Mouse (Mus musculus) intestine, embryonic 14.5 days (tissue): ENCODE data around the gene Gm45618. TPM values are rescaled to one million over a fixed set of nuclear protein-coding genes. Genes with fewer than 3 reads are reported as not detected.
A peak's percentile ranks its signal among the peaks of the same experiment; 100 is the strongest.

Experiments
- ATAC-seq: fragments of 200-750 bp; cut with Nextera tagmentation; replicated peaks from 2 replicates; pipeline ENCODE4 v1.8.0; 2017; ENCODE audit warnings: low read depth, moderate number of reproducible peaks, moderate TSS enrichment, moderate library complexity; ENCODE audit not compliant: low FRiP score, low TSS enrichment
- DNase-seq: peaks from one replicate; pipeline ENCODE4 v3.0.0-alpha.2; 2018; ENCODE audit warnings: low spot score
- H3K27ac ChIP-seq: fragments of 300-500 bp; sonication (generic); 2 replicates; pipeline ENCODE4 v1.5.1; 2014; ENCODE audit warnings: low read depth, mild to moderate bottlenecking, control low read depth
- H3K27me3 ChIP-seq: fragments of 300-500 bp; sonication (generic); replicated peaks from 2 replicates; pipeline ENCODE4 v1.6.1; 2014; ENCODE audit warnings: low read length, control low read depth; ENCODE audit not compliant: control insufficient read depth, insufficient read depth
- H3K36me3 ChIP-seq: fragments of 300-500 bp; sonication (generic); 2 replicates; pipeline ENCODE4 v1.6.1; 2014; ENCODE audit warnings: low read length, control low read depth; ENCODE audit not compliant: control insufficient read depth, insufficient read depth
- H3K4me1 ChIP-seq: fragments of 300-500 bp; sonication (generic); replicated peaks from 2 replicates; pipeline ENCODE4 v1.6.1; 2014; ENCODE audit warnings: low read length, control low read depth, mixed read lengths; ENCODE audit not compliant: control insufficient read depth, insufficient read depth
- H3K4me2 ChIP-seq: fragments of 300-500 bp; sonication (generic); 2 replicates; pipeline ENCODE4 v1.6.1; 2014; ENCODE audit warnings: low read length
- H3K4me3 ChIP-seq: fragments of 300-500 bp; sonication (generic); 2 replicates; pipeline ENCODE4 v1.5.1; 2014; ENCODE audit warnings: low read depth, low read length, control low read depth, mixed read lengths
- H3K9ac ChIP-seq: fragments of 300-500 bp; sonication (generic); 2 replicates; pipeline ENCODE4 v1.6.1; 2014; ENCODE audit warnings: mild to moderate bottlenecking, low read length
- H3K9me3 ChIP-seq: fragments of 300-500 bp; sonication (generic); 2 replicates; pipeline ENCODE4 v1.6.1; 2016; ENCODE audit warnings: low read length, control low read depth; ENCODE audit not compliant: control insufficient read depth
- WGBS: fragments of 180-500 bp; shearing (Covaris S2); extraction: QIAGEN DNeasy Blood & Tissue Kit; methylation state at CpG from one replicate; pipeline ENCODE4 v1.1.7; 2014; 5-methylcytosine and 5-hydroxymethylcytosine counted together
- polyA plus RNA-seq: library from polyadenylated mRNA; unstranded; fragments of >200 nt; fragmentation: Nextera tagmentation; extraction: Ambion mirVana; gene quantifications from 2 replicates; pipeline ENCODE4 v1.2.1, GENCODE M21; 2014

Gm45618 gene
- polyA plus RNA-seq, 1 experiment from 2014 or later, result not detected

DNA sequence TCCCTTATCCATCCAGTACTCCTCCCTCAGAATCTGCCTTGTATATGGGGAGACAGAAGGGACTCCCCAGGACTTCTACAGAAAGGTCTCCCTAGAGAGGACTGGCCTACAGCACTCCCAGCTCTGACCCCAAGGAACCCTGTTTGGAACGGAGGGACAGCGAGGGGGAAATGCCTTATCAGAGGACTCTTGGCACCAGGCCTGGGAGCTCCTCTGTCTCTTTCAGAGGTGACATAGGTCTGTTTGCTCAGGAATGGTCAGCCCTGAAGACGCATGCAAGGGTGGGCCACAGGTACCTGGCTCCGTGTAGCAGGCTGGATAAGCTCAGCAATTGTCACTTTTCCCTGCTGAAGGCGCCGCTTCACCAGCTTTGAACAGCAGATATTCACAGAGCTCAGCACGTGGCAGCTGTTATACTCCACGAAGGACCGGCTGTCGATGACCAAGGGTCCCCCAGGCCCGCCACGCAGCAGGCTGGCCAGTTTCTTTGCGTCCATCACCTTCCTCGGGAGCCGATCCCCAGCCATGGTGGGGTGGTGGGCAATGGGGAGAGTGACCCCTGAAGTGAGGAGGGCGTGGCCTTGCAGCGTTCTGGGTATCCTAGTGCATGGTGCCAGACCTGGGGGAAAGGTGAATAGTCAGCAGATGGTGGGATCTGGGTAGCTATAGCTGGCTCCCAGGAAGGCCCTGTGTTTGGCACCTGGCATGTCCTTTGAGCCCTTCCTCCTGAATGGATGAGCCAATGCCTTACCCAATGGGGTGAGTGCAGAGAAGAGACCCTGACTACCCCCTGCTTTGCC is 30.7 kb downstream of the Gm45618 start:
- no peak for ATAC-seq
- 66% methylated on average over 17 of the region's 17 CpGs for WGBS
- H3K4me2 ChIP-seq, result no peak overlapping the region

DNA sequence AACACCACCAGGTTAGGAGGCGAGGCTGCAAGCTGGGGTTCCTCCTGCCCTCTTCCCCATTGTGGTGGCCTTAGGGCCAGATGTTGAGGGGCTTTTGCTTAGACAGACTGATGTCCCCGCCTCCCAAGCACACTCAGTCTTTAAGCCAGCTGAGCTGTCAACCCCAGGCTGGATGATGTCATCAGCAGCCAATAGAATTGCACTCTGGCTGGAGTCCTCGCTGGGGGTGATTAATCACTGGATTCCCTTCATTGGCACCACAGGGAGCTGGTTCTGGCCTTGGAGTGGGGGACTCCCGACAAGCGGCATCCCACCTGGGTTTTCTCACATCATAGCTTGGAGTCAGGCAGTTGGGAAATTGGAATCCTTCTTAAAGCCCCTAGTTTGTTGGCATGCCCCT is 31.6 kb downstream of the Gm45618 start:
- peaks cover 6% of the 10 kb centered on the region; the same call in 1 of the 2 replicates for H3K4me1 ChIP-seq
- H3K4me2 ChIP-seq, result no peak overlapping the region

More for the DNA sequence above, 30.7 kb downstream of the Gm45618 start:
- no peak for DNase-seq
- Histone ChIP-seq H3K9ac (no peak overlapping the region), H3K36me3 (no peaks in the 10 kb centered on the region), H3K4me1 (no peaks in the 10 kb centered on the region; the same call in 1 of the 2 replicates), H3K27me3 (peaks cover 24% of the 10 kb centered on the region), H3K27ac (no peak overlapping the region), H3K4me3 (no peak overlapping the region), H3K9me3 (no peaks in the 10 kb centered on the region)

DNA sequence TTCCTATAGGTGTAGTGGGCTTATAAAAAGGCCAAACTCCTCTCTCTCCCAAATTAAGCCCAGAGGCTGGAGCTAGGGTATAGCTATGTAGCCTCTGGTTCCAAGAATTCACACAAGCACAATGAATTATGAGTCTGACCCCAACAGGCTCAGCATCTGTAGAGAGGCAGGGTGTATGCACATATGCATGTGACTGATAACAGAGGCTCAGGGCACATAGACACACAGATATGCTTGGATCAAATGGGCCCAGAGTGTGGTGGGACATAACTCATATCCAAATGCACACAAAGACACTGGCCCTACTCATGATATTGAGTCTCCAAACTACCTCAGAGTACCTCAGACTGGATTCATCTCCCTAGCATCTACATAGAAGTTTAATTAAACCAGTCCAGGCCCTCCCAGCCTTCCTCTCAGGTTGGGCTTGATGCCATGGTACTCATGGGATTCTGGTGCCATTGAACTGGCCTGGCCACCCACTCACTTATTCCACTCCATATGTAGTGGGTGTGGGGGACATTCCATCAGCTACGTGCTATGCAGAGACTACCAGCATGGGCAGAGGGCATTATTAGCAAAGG is 33.4 kb downstream of the Gm45618 start:
- 79% methylated on average over 1 of the region's 1 CpGs for WGBS
- no peak for DNase-seq
- Histone ChIP-seq H3K4me2 (no peak overlapping the region), H3K4me1 (peaks cover 7% of the 10 kb centered on the region; the same call in 1 of the 2 replicates), H3K9ac (no peak overlapping the region), H3K27ac (no peak overlapping the region), H3K4me3 (no peak overlapping the region), H3K36me3 (0 out of 2 replicates have a peak, but pooled peaks cover 5% of the 10 kb centered on the region), H3K27me3 (peaks cover 29% of the 10 kb centered on the region), H3K9me3 (no peaks in the 10 kb centered on the region)
- no peak for ATAC-seq

More for the DNA sequence above, 31.6 kb downstream of the Gm45618 start:
- 15% methylated on average over 5 of the region's 5 CpGs for WGBS
- DNase-seq, result peak; percentile 64
- Histone ChIP-seq H3K36me3 (no peaks in the 10 kb centered on the region), H3K27me3 (peaks cover 24% of the 10 kb centered on the region), H3K9ac (no peak overlapping the region), H3K27ac (no peak overlapping the region), H3K9me3 (no peaks in the 10 kb centered on the region), H3K4me3 (no peak overlapping the region)
- ATAC-seq, result no peak; the same call in 1 of the 2 replicates

DNA sequence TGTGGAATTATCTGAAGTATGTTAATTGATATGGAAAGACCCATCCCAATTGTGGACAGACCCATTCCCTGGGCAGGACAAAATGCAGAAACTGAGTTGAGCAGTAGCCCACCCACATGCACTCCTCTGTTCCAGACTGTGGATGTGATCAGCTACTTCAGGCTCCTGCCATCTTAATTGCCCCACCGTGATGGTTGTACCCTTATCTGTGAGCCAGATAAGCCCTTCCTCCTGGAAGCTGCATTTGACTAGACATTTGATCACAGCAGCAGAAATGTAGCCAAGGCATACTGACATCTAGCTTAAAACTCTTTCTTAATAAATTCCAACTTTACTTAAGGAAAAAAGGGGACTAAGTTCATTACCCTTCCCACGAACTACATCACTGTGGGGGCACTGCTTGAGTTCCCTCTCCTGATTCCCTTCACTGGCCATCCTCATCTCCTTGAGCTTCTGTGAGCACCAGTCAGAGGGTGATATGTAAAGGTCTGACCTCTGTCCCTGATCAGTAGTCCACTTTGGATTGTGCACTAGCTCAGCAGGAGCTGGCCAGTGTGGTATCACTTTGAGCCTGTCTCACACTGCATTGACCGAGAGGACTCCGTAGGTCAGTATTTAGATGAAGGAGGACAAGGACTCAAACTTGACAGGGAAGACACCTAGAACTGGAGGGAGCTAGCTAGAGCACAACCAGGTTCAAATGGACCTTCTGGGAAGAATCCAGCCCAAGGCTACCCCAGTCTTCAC is 34.2 kb downstream of the Gm45618 start:
- 71% methylated on average over 4 of the region's 4 CpGs for WGBS
- H3K9me3 ChIP-seq, result no peaks in the 10 kb centered on the region
- 0 out of 2 replicates have a peak, but pooled peaks cover 5% of the 10 kb centered on the region for H3K36me3 ChIP-seq
- no peak overlapping the region for H3K9ac ChIP-seq
- peaks cover 11% of the 10 kb centered on the region; the same call in 1 of the 2 replicates for H3K4me1 ChIP-seq
- ATAC-seq, result no peak
- no peak overlapping the region for H3K4me3 ChIP-seq
- no peak overlapping the region for H3K4me2 ChIP-seq
- no peak for DNase-seq
- peaks cover 35% of the 10 kb centered on the region for H3K27me3 ChIP-seq
- no peak overlapping the region for H3K27ac ChIP-seq

DNA sequence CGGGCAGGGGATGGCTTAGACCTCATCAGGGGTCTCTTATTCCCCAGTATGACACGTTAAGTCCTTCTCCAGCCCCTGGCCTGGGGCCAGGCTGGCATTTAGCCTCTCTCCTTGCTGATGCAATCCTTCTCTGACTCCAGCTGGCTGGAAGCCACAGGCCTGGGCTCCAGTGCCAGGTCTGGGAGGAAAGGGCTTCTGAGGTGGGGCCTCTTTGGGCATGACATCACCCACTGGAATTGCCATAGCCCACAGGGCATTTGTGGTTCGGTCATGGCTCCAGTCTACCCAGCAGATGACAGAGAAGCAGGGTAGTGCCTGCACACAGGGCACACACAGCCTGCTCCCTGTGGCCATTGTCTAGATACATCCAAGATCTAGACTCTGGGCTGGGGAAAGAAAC is 35.7 kb downstream of the Gm45618 start:
- H3K4me3 ChIP-seq, result no peak overlapping the region
- H3K36me3 ChIP-seq, result 0 out of 2 replicates have a peak, but pooled peaks cover 5% of the 10 kb centered on the region
- no peak overlapping the region for H3K27ac ChIP-seq
- no peak overlapping the region for H3K4me2 ChIP-seq
- no peaks in the 10 kb centered on the region for H3K9me3 ChIP-seq
- ATAC-seq, result no peak
- H3K27me3 ChIP-seq, result peaks cover 45% of the 10 kb centered on the region
- WGBS, result 61% methylated on average over 3 of the region's 3 CpGs
- H3K9ac ChIP-seq, result no peak overlapping the region
- no peak for DNase-seq
- H3K4me1 ChIP-seq, result peaks cover 11% of the 10 kb centered on the region; the same call in 1 of the 2 replicates

DNA sequence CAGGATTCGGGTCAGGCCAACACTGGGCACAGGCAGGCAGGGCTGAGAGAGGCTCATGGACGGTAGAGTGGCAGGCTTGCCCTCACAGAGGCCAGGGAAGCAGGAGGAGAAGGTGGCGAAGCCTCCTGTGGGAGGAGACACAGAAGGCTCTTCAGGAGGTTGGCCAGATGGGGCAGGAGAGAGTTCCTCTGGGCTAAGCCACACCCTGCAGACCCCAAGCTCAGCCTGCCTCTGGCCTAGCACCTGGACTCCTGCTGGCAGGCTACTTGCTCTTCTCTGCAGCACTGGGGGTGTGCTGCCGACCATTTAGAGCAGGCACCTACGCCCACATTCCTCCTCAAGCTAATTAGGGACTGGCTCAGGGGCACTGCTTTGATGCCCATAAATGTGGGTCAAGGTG is 36.1 kb downstream of the Gm45618 start:
- Histone ChIP-seq H3K4me2 (no peak overlapping the region), H3K9me3 (no peaks in the 10 kb centered on the region), H3K4me3 (no peak overlapping the region), H3K9ac (no peak overlapping the region), H3K4me1 (peaks cover 11% of the 10 kb centered on the region; the same call in 1 of the 2 replicates), H3K27me3 (peaks cover 49% of the 10 kb centered on the region), H3K36me3 (0 out of 2 replicates have a peak, but pooled peaks cover 5% of the 10 kb centered on the region), H3K27ac (no peak overlapping the region)
- WGBS, result 24% methylated on average over 5 of the region's 5 CpGs
- DNase-seq, result no peak
- ATAC-seq, result 0 out of 2 replicates have a peak, but pooled peaks have one; percentile 42

DNA sequence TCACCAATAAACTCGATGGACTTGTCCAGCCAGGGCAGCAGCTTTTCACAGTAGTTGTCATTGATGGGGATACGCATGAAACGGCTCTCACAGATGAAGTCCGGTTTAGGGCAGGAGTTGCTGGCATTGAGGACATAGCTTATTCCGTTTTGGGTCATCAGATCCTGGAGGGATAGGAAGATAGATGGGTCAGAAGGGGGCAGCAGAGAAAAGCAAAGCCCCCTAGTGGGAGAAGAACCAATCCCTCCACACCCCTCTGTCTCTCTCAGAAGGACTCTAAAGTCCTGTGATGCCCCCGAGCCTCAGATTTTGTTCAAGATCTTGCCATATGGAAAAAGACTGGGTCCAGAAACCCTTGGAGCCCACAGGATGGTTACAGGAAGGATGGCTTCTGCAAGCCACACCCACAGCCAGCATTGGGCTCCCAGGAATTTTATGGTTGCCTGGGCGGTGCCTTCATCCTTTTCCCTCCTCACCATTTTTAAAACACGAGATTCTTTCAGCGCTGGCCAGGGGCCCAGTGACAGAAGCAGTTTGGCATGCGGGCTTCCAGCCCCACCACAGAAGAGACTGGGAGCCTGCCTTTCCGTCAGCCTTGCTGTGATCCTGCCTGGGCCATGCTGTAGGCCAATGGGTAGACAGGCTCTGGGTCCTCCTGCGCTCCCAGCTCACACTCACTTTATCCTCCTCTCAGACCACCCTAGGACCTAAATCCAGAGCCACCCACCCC is 36.8 kb downstream of the Gm45618 start:
- no peak overlapping the region for H3K4me3 ChIP-seq
- 0 out of 2 replicates have a peak, but pooled peaks cover 5% of the 10 kb centered on the region for H3K36me3 ChIP-seq
- WGBS, result 31% methylated on average over 12 of the region's 12 CpGs
- H3K27ac ChIP-seq, result no peak overlapping the region
- H3K9me3 ChIP-seq, result no peaks in the 10 kb centered on the region
- no peak for DNase-seq
- ATAC-seq, result no peak
- peaks cover 11% of the 10 kb centered on the region; the same call in 1 of the 2 replicates for H3K4me1 ChIP-seq
- H3K9ac ChIP-seq, result no peak overlapping the region
- H3K4me2 ChIP-seq, result no peak overlapping the region
- peaks cover 51% of the 10 kb centered on the region for H3K27me3 ChIP-seq

DNA sequence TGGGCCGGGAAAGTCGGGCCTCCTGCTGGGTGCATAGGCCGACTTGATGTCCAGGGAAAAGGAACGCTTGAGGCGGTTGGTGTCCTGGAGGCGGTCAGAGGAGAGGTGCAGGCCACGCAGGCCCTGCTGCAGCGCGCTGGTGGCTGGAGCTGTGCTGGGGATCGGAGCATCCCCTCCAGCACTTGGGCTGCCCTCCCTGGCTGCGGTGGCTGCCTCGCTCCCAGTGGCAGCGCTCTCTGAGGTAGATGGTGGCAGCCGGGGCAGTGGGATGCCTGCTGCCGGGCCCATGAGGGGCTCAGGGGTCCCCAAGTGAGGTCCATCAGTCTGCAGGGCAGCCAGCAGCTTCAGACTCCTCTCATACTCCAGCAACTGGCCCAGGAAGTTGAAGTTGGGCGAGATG is 37.9 kb downstream of the Gm45618 start:
- no peak overlapping the region for H3K9ac ChIP-seq
- 52% methylated on average over 15 of the region's 16 CpGs for WGBS
- no peak for ATAC-seq
- H3K27ac ChIP-seq, result no peak overlapping the region
- no peak overlapping the region for H3K4me2 ChIP-seq
- H3K4me3 ChIP-seq, result no peak overlapping the region
- peaks cover 11% of the 10 kb centered on the region; the same call in 1 of the 2 replicates for H3K4me1 ChIP-seq
- H3K27me3 ChIP-seq, result peaks cover 51% of the 10 kb centered on the region
- no peaks in the 10 kb centered on the region for H3K9me3 ChIP-seq
- 0 out of 2 replicates have a peak, but pooled peaks cover 5% of the 10 kb centered on the region for H3K36me3 ChIP-seq
- no peak for DNase-seq
